Mouse (Mus musculus) hindbrain, embryonic 11.5 days (tissue): Measurements from ENCODE around the gene A4galt. TPM values are rescaled to one million over a fixed set of nuclear protein-coding genes. Genes with fewer than 3 reads are reported as not detected.
"Not testable (repeated sequence)": the region's sequence is repeated elsewhere in the genome, so short reads cannot be mapped to it uniquely, and the experiment has no call there.

ENCODE experiments used
- ATAC-seq: fragments of 200-750 bp; cut with Nextera tagmentation; 2 replicates; pipeline ENCODE4 v1.8.0; 2017; ENCODE audit warnings: mild to moderate bottlenecking, moderate TSS enrichment, moderate library complexity; ENCODE audit not compliant: low FRiP score
- DNase-seq: peaks from one replicate; pipeline ENCODE4 v3.0.0-alpha.2; 2015; ENCODE audit warnings: low spot score
- H3K27ac ChIP-seq: fragments of 300-500 bp; sonication (generic); 2 replicates; pipeline ENCODE4 v1.5.1; 2014; ENCODE audit warnings: mild to moderate bottlenecking, low read depth, low read length
- H3K27me3 ChIP-seq: fragments of 300-500 bp; sonication (generic); 2 replicates; pipeline ENCODE4 v1.6.1; 2014; ENCODE audit warnings: mild to moderate bottlenecking, low read length, moderate library complexity, mixed read lengths; ENCODE audit not compliant: control insufficient read depth, insufficient read depth
- H3K36me3 ChIP-seq: fragments of 300-500 bp; sonication (generic); 2 replicates; pipeline ENCODE4 v1.6.1; 2014; ENCODE audit warnings: mild to moderate bottlenecking, low read length, moderate library complexity, mixed read lengths; ENCODE audit not compliant: control insufficient read depth, insufficient read depth
- H3K4me1 ChIP-seq: fragments of 300-500 bp; sonication (generic); replicated peaks from 2 replicates; pipeline ENCODE4 v1.6.1; 2014; ENCODE audit warnings: low read length, mixed read lengths; ENCODE audit not compliant: control insufficient read depth, insufficient read depth
- H3K4me2 ChIP-seq: fragments of 300-500 bp; sonication (generic); replicated peaks from 2 replicates; pipeline ENCODE4 v1.6.1; 2014; ENCODE audit warnings: mild to moderate bottlenecking, low read depth, low read length
- H3K4me3 ChIP-seq: fragments of 300-500 bp; sonication (generic); 2 replicates; pipeline ENCODE4 v1.5.1; 2014; ENCODE audit warnings: low read depth, low read length
- H3K9ac ChIP-seq: fragments of 300-500 bp; sonication (generic); 2 replicates; pipeline ENCODE4 v1.6.1; 2014; ENCODE audit warnings: low read depth, low read length
- H3K9me3 ChIP-seq: fragments of 300-500 bp; sonication (generic); 2 replicates; pipeline ENCODE4 v1.6.1; 2016; ENCODE audit warnings: low read length; ENCODE audit not compliant: control insufficient read depth
- WGBS: fragments of 180-500 bp; shearing (Covaris S2); extraction: QIAGEN DNeasy Blood & Tissue Kit; methylation state at CpG from one replicate; pipeline ENCODE4 v1.1.7; 2014; 5-methylcytosine and 5-hydroxymethylcytosine counted together
- polyA plus RNA-seq: library from polyadenylated mRNA; unstranded; fragments of >200 nt; fragmentation: Nextera tagmentation; extraction: Ambion mirVana; gene quantifications from 2 replicates; pipeline ENCODE4 v1.2.1, GENCODE M21; 2014

A4galt gene
- polyA plus RNA-seq, 1 experiment from 2014 or later, result 1.7 TPM

GRCm38 (mm10) chr15:83277451-83277850, 25.9 kb upstream of the A4galt start:
- Histone ChIP-seq H3K27ac (no peak overlapping the region), H3K36me3 (no peaks in the 10 kb centered on the region), H3K27me3 (no peaks in the 10 kb centered on the region), H3K4me3 (no peak overlapping the region), H3K9ac (no peak overlapping the region), H3K4me1 (no peaks in the 10 kb centered on the region), H3K4me2 (no peak overlapping the region), H3K9me3 (no peaks in the 10 kb centered on the region)
- WGBS, result 82% methylated on average over 4 of the region's 4 CpGs
- DNase-seq, result no peak
- no peak for ATAC-seq

- H3K4me2 ChIP-seq, H3K9ac ChIP-seq, H3K9me3 ChIP-seq, H3K4me1 ChIP-seq, H3K27me3 ChIP-seq, H3K36me3 ChIP-seq, DNase-seq, ATAC-seq, H3K27ac ChIP-seq, H3K4me3 ChIP-seq: not testable (repeated sequence)
Observed at GRCm38 (mm10) chr15:83274237-83274636, 22.7 kb upstream of the A4galt start.

GRCm38 (mm10) chr15:83273017-83273416, 21.4 kb upstream of the A4galt start:
- no peak for DNase-seq
- no peak for ATAC-seq
- H3K27ac ChIP-seq, result no peak overlapping the region
- no peaks in the 10 kb centered on the region for H3K9me3 ChIP-seq
- no peaks in the 10 kb centered on the region for H3K36me3 ChIP-seq
- WGBS, result 81% methylated on average over 2 of the region's 2 CpGs
- no peaks in the 10 kb centered on the region for H3K4me1 ChIP-seq
- no peaks in the 10 kb centered on the region for H3K27me3 ChIP-seq
- H3K4me3 ChIP-seq, result no peak overlapping the region
- no peak overlapping the region for H3K9ac ChIP-seq
- no peak overlapping the region for H3K4me2 ChIP-seq

GRCm38 (mm10) chr15:83271221-83271620, 19.6 kb upstream of the A4galt start:
- H3K9ac ChIP-seq, H3K4me2 ChIP-seq, H3K36me3 ChIP-seq, H3K4me3 ChIP-seq, ATAC-seq, H3K27ac ChIP-seq, H3K27me3 ChIP-seq, H3K4me1 ChIP-seq, DNase-seq, H3K9me3 ChIP-seq: not testable (repeated sequence)
- 36% methylated on average over 9 of the region's 9 CpGs for WGBS

GRCm38 (mm10) chr15:83269985-83270384, 18.4 kb upstream of the A4galt start:
- not testable (repeated sequence) for DNase-seq, ATAC-seq, H3K9me3 ChIP-seq, H3K4me2 ChIP-seq, H3K27ac ChIP-seq, H3K4me1 ChIP-seq, H3K9ac ChIP-seq, H3K27me3 ChIP-seq, H3K4me3 ChIP-seq, H3K36me3 ChIP-seq
- WGBS, result 88% methylated on average over 6 of the region's 6 CpGs

GRCm38 (mm10) chr15:83268428-83268827, 16.9 kb upstream of the A4galt start:
- H3K4me2 ChIP-seq, ATAC-seq, H3K9me3 ChIP-seq, H3K9ac ChIP-seq, DNase-seq, H3K36me3 ChIP-seq, H3K4me3 ChIP-seq, H3K27ac ChIP-seq, H3K4me1 ChIP-seq, H3K27me3 ChIP-seq: not testable (repeated sequence)
- 72% methylated on average over 6 of the region's 7 CpGs for WGBS

- Histone ChIP-seq H3K36me3 (no peaks in the 10 kb centered on the region), H3K27me3 (no peaks in the 10 kb centered on the region), H3K9me3 (no peaks in the 10 kb centered on the region), H3K4me3 (no peak overlapping the region), H3K4me1 (no peaks in the 10 kb centered on the region), H3K4me2 (no peak overlapping the region), H3K9ac (no peak overlapping the region), H3K27ac (no peak overlapping the region)
- ATAC-seq, result no peak
- 20% methylated on average over 1 of the region's 1 CpGs for WGBS
- no peak for DNase-seq
Observed at GRCm38 (mm10) chr15:83265269-83265668, 13.7 kb upstream of the A4galt start.

- no peak overlapping the region for H3K4me2 ChIP-seq
- no peak for DNase-seq
- H3K9me3 ChIP-seq, result no peaks in the 10 kb centered on the region
- ATAC-seq, result no peak
- H3K27me3 ChIP-seq, result no peaks in the 10 kb centered on the region
- H3K36me3 ChIP-seq, result no peaks in the 10 kb centered on the region
- WGBS, result 81% methylated on average over 5 of the region's 5 CpGs
- H3K9ac ChIP-seq, result no peak overlapping the region
- H3K27ac ChIP-seq, result no peak overlapping the region
- H3K4me3 ChIP-seq, result no peak overlapping the region
- H3K4me1 ChIP-seq, result no peaks in the 10 kb centered on the region
Observed at GRCm38 (mm10) chr15:83263405-83263804, 11.8 kb upstream of the A4galt start.

- no peaks in the 10 kb centered on the region for H3K9me3 ChIP-seq
- no peak for ATAC-seq
- WGBS, result 88% methylated on average over 13 of the region's 13 CpGs
- no peaks in the 10 kb centered on the region for H3K4me1 ChIP-seq
- DNase-seq, result no peak
- H3K4me2 ChIP-seq, result no peak overlapping the region
- H3K4me3 ChIP-seq, result no peak overlapping the region
- H3K27me3 ChIP-seq, result no peaks in the 10 kb centered on the region
- no peak overlapping the region for H3K27ac ChIP-seq
- H3K36me3 ChIP-seq, result no peaks in the 10 kb centered on the region
- no peak overlapping the region for H3K9ac ChIP-seq
Observed at GRCm38 (mm10) chr15:83257906-83258305, 6.3 kb upstream of the A4galt start.
